Mouse (Mus musculus) midbrain, embryonic 14.5 days (tissue): ENCODE results near the gene Dok4. TPM values are rescaled to one million over a fixed set of nuclear protein-coding genes. Genes with fewer than 3 reads are reported as not detected.
A peak's percentile ranks its signal among the peaks of the same experiment; 100 is the strongest.

ENCODE experiments used
- ATAC-seq: fragments of 200-750 bp; cut with Nextera tagmentation; 2 replicates; pipeline ENCODE4 v1.8.0; 2017; ENCODE audit warnings: moderate number of reproducible peaks, moderate library complexity; ENCODE audit not compliant: low FRiP score, low TSS enrichment
- DNase-seq: peaks from one replicate; pipeline ENCODE4 v3.0.0-alpha.2; 2015
- H3K27ac ChIP-seq: fragments of 300-500 bp; sonication (generic); replicated peaks from 2 replicates; pipeline ENCODE4 v1.5.1; 2014; ENCODE audit warnings: mild to moderate bottlenecking, low read depth, low read length, moderate library complexity
- H3K27me3 ChIP-seq: fragments of 300-500 bp; sonication (generic); 2 replicates; pipeline ENCODE4 v1.6.1; 2014; ENCODE audit warnings: low read length, control low read depth, mixed read lengths; ENCODE audit not compliant: control insufficient read depth, insufficient read depth
- H3K36me3 ChIP-seq: fragments of 300-500 bp; sonication (generic); 2 replicates; pipeline ENCODE4 v1.6.1; 2014; ENCODE audit warnings: low read length, control low read depth; ENCODE audit not compliant: control insufficient read depth, insufficient read depth
- H3K4me1 ChIP-seq: fragments of 300-500 bp; sonication (generic); 2 replicates; pipeline ENCODE4 v1.6.1; 2014; ENCODE audit warnings: mild to moderate bottlenecking, antibody characterized with exemption, low read length, control low read depth; ENCODE audit not compliant: control insufficient read depth, insufficient read depth
- H3K4me2 ChIP-seq: fragments of 300-500 bp; sonication (generic); 2 replicates; pipeline ENCODE4 v1.6.1; 2014; ENCODE audit warnings: mild to moderate bottlenecking, low read length, moderate library complexity
- H3K4me3 ChIP-seq: fragments of 300-500 bp; sonication (generic); replicated peaks from 2 replicates; pipeline ENCODE4 v1.5.1; 2014; ENCODE audit warnings: low read depth, low read length
- H3K9ac ChIP-seq: fragments of 300-500 bp; sonication (generic); replicated peaks from 2 replicates; pipeline ENCODE4 v1.6.1; 2014; ENCODE audit warnings: mild to moderate bottlenecking, low read length, moderate library complexity
- H3K9me3 ChIP-seq: fragments of 300-500 bp; sonication (generic); 2 replicates; pipeline ENCODE4 v1.6.1; 2016; ENCODE audit warnings: low read length, control low read depth, mixed read lengths; ENCODE audit not compliant: control insufficient read depth
- WGBS: fragments of 180-500 bp; shearing (Covaris S2); extraction: QIAGEN DNeasy Blood & Tissue Kit; methylation state at CpG from one replicate; pipeline ENCODE4 v1.1.7; 2014; 5-methylcytosine and 5-hydroxymethylcytosine counted together
- polyA plus RNA-seq: library from polyadenylated mRNA; unstranded; fragments of >200 nt; fragmentation: Nextera tagmentation; extraction: Ambion mirVana; gene quantifications from 2 replicates; pipeline ENCODE4 v1.2.1, GENCODE M21; 2014

Dok4 gene
- polyA plus RNA-seq, 1 experiment from 2014 or later = 65.0 TPM

- no peak overlapping the region; the same call in 1 of the 2 replicates for H3K4me2 ChIP-seq
- H3K36me3 ChIP-seq = no peaks in the 10 kb centered on the region
- H3K9me3 ChIP-seq = no peaks in the 10 kb centered on the region
- H3K27ac ChIP-seq = no peak overlapping the region
- 15% methylated on average over 6 of the region's 6 CpGs for WGBS
- H3K4me3 ChIP-seq = 0 out of 2 replicates have a peak overlapping the region, but pooled peaks have one; percentile 55
- no peak overlapping the region for H3K9ac ChIP-seq
- H3K27me3 ChIP-seq = peaks cover 12% of the 10 kb centered on the region
- ATAC-seq (no peak), DNase-seq (peak; percentile 77)
- peaks cover 31% of the 10 kb centered on the region for H3K4me1 ChIP-seq
Observed at GRCm38 (mm10) chr8:94874358-94874757, 1.8 kb downstream of the Dok4 start.

- Histone ChIP-seq H3K4me3 (no peak overlapping the region), H3K36me3 (no peaks in the 10 kb centered on the region; the same call in 1 of the 2 replicates), H3K4me1 (peaks cover 47% of the 10 kb centered on the region), H3K27ac (no peak overlapping the region), H3K9ac (no peak overlapping the region), H3K27me3 (peaks cover 12% of the 10 kb centered on the region), H3K9me3 (no peaks in the 10 kb centered on the region), H3K4me2 (no peak overlapping the region)
- 79% methylated on average over 2 of the region's 2 CpGs for WGBS
- DNase-seq (no peak), ATAC-seq (no peak)
Observed at GRCm38 (mm10) chr8:94872576-94872975, 3.6 kb downstream of the Dok4 start.

- Histone ChIP-seq H3K4me3 (no peak overlapping the region), H3K4me2 (no peak overlapping the region), H3K27ac (no peak overlapping the region), H3K36me3 (peaks cover under 1% of the 10 kb centered on the region), H3K4me1 (peaks cover 47% of the 10 kb centered on the region), H3K27me3 (peaks cover 12% of the 10 kb centered on the region), H3K9me3 (no peaks in the 10 kb centered on the region), H3K9ac (no peak overlapping the region)
- no peak for ATAC-seq
- peak; percentile 20 for DNase-seq
- 39% methylated on average over 3 of the region's 3 CpGs for WGBS
Observed at GRCm38 (mm10) chr8:94872156-94872555, 4.0 kb downstream of the Dok4 start.

DNA sequence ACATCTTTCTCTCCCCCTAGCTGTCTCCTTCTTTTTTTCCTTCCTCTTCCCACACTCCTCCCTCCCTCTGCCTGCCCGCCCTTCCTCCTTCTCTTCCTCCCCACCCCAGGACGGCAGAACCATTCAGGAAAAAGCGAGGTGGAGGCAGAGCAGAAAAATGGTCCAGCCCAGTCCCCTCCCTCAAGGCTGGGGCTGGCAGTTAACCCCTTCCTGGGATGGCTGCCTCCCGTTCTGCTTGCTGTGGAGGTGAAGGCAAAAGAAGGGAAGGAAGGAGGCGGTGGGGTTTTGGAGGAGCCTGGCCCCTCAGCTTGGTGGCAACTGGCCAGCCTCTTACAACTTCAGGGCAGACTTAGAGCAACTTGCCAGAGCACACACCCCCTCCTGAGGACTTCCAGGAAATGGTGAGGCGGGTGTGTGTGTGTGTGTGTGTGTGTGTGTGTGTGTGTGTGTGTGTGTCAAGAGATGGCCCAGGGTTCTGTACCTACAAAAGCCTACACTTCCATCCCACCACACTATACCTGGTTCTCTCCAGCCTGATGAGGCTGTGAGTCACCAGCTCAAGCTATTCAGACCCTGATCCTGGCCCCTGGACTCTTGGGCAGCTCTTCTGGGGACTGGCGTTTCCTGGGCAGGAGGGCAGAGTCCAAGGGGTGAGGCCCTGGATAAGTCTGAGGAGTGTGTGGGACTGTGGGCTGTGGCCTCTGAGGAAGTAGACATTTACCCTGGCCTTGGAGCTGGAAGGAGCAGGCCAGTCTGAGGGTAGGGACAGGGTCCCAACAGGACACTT is 4.8 kb downstream of the Dok4 start:
- ATAC-seq (peak; percentile 77), DNase-seq (peak; percentile 91)
- H3K27me3 ChIP-seq = peaks cover 12% of the 10 kb centered on the region
- H3K36me3 ChIP-seq = peaks cover 9% of the 10 kb centered on the region
- peak overlapping the region; percentile 74 for H3K27ac ChIP-seq
- peak overlapping the region; percentile 81 for H3K9ac ChIP-seq
- peak overlapping the region; percentile 68 for H3K4me3 ChIP-seq
- H3K4me1 ChIP-seq = peaks cover 46% of the 10 kb centered on the region
- H3K9me3 ChIP-seq = no peaks in the 10 kb centered on the region
- 4% methylated on average over 7 of the region's 7 CpGs for WGBS
- peak overlapping the region; percentile 84 for H3K4me2 ChIP-seq

DNA sequence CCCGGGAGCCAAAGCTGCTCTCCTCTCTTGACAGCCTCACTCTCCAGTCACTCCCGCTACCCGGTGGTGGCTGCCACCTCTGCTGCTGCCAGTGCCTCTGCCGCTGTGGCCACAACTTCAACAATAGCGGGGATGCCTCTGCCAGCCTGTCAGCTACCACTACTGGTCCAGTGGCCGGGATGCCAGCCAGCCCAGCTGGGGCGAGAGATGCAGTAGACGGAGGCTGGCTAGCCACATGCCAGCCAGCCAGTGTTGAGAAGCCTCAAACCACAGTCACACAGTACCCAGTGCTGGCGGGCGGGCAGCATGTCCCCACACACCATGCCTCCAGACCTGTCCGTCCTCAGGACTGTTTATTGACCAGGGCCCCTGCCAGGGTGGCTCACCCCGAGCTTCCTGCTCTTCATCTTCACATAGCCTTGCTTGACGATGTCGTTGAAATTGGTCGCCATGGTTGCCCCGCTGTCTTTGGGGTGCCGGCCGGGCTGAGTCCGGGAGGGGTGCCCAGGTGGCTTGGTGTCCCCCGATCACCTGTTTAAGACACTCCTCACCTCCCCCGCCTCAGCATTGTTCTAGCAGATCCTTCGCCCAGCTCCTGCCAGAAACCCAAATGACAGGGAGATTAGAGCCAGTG is 5.5 kb downstream of the Dok4 start:
- DNase-seq = peak; percentile 65
- Histone ChIP-seq H3K27me3 (peaks cover 12% of the 10 kb centered on the region), H3K36me3 (peaks cover 17% of the 10 kb centered on the region), H3K27ac (peak overlapping the region; percentile 74), H3K4me1 (peaks cover 42% of the 10 kb centered on the region), H3K4me2 (peak overlapping the region; percentile 84), H3K4me3 (peak overlapping the region; percentile 68), H3K9me3 (no peaks in the 10 kb centered on the region), H3K9ac (peak overlapping the region; percentile 81)
- ATAC-seq = peak; percentile 32
- 3% methylated on average over 22 of the region's 22 CpGs for WGBS

- 9% methylated on average over 4 of the region's 4 CpGs for WGBS
- Histone ChIP-seq H3K4me3 (peak overlapping the region; percentile 68), H3K27me3 (peaks cover 9% of the 10 kb centered on the region), H3K9me3 (no peaks in the 10 kb centered on the region), H3K4me2 (peak overlapping the region; percentile 84), H3K27ac (peak overlapping the region; percentile 74), H3K36me3 (peaks cover 22% of the 10 kb centered on the region), H3K9ac (peak overlapping the region; percentile 81), H3K4me1 (peaks cover 36% of the 10 kb centered on the region)
- DNase-seq = no peak
- ATAC-seq = no peak
Observed at GRCm38 (mm10) chr8:94870003-94870402, 6.1 kb downstream of the Dok4 start.

DNA sequence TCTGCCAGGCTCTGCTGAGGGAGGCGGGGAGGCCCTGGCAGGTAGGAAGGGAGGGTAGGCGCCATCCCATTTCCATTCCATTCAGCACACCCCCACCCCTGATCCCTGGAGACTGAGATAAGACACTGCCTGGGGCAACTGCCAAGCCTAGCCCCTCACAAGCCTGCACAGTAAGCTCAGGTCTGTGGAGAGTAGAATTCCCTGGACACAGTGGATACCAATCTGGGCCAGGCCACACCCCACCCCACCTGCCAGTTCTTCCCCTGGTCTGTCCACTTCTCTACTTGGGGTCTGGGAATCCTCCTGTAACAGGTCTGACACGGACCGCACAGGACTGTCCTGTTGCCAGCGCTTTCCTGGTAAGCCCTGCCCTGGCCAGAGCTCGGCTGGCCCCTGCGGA is 7.0 kb downstream of the Dok4 start:
- DNase-seq (no peak), ATAC-seq (no peak)
- no peaks in the 10 kb centered on the region for H3K9me3 ChIP-seq
- H3K9ac ChIP-seq = peak overlapping the region; percentile 81
- peak overlapping the region; percentile 68 for H3K4me3 ChIP-seq
- 44% methylated on average over 7 of the region's 7 CpGs for WGBS
- no peak overlapping the region; the same call in 1 of the 2 replicates for H3K27ac ChIP-seq
- H3K27me3 ChIP-seq = peaks cover under 1% of the 10 kb centered on the region; the same call in 1 of the 2 replicates
- peaks cover 31% of the 10 kb centered on the region for H3K36me3 ChIP-seq
- peak overlapping the region; percentile 84 for H3K4me2 ChIP-seq
- H3K4me1 ChIP-seq = peaks cover 32% of the 10 kb centered on the region

DNA sequence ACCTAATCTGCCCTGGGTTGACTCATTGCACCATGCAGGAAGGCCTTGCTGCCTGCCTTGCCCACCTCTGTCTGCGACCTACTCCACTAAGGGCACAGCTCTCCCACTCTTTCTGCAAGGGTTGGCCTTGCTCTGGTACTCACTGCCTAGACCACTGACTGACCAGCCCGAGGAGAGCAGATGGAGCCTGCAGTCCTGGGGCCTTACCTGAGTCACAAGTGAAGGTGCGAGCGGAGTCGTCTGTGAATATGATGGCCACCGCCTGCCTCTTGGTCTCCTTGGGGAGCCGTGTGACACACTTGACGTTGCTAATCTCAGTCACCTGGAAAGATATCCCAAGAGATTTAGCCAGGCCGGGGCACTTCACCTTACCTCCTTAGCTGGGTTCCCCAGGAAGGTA is 9.2 kb downstream of the Dok4 start:
- DNase-seq (no peak), ATAC-seq (no peak)
- H3K27me3 ChIP-seq = no peaks in the 10 kb centered on the region
- H3K27ac ChIP-seq = no peak overlapping the region
- no peak overlapping the region for H3K4me2 ChIP-seq
- H3K9me3 ChIP-seq = no peaks in the 10 kb centered on the region
- H3K4me1 ChIP-seq = peaks cover 32% of the 10 kb centered on the region
- peaks cover 47% of the 10 kb centered on the region for H3K36me3 ChIP-seq
- no peak overlapping the region for H3K4me3 ChIP-seq
- 93% methylated on average over 9 of the region's 9 CpGs for WGBS
- no peak overlapping the region for H3K9ac ChIP-seq
